Mouse (Mus musculus): ENCODE measurements around the gene Sdcbp2.

GRCm38 (mm10) chr2:151632982-151633381, 60.6 kb downstream of the Sdcbp2 start:
- TF ChIP-seq GATA1 (IDR thresholded peaks at IDR 0.05; ENCODE audit: borderline replicate concordance, low read length) (no peak), FLI1 (IDR thresholded peaks at IDR 0.05; ENCODE audit: low read length) (no peak)
